Mouse (Mus musculus) kidney, adult 10 weeks (tissue): ENCODE data around the gene Clta. TPM values are rescaled to one million over a fixed set of nuclear protein-coding genes. Genes with fewer than 3 reads are reported as not detected.

Experiments used
- polyA plus RNA-seq: library from polyadenylated mRNA; stranded (reverse); fragments of 350-450 nt; fragmentation: Illumina TruSeq; extraction: RNeasy Lipid Tissue Mini Kit (QIAGEN cat#74804); gene quantifications from one replicate; pipeline ENCODE4 v1.2.3, GENCODE M21; 2014; ENCODE audit warnings: low read depth, low replicate concordance

The Clta gene
- 85.1 TPM for polyA plus RNA-seq

GRCm38 (mm10) chr4:44004126-44004525 lies at the start of gene Clta:
TSS of gene Clta (plus strand) at chr4:44004452.

GRCm38 (mm10) chr4:43957292-43957845 lies 46.9 kb upstream of the Clta start, which contains the start of gene Glipr2:
TSS of gene Glipr2 (plus strand) at chr4:43957401.

GRCm38 (mm10) chr4:43983181-43983580 lies 21.1 kb upstream of the Clta start, which contains the start of gene Ccin:
TSS of gene Ccin (plus strand) at chr4:43983483.

Other genes starting within 250 kb of the Clta start
- gene Olfr159, start 233.4 kb upstream of the Clta start, polyA plus RNA-seq = not detected
- not detected for gene Olfr156, start 180.6 kb upstream of the Clta start, polyA plus RNA-seq
- not detected for gene Olfr157, start 164.3 kb upstream of the Clta start, polyA plus RNA-seq
- not detected for gene Olfr155, start 152.9 kb upstream of the Clta start, polyA plus RNA-seq
- gene Reck, start 128.9 kb upstream of the Clta start, polyA plus RNA-seq = 7.8 TPM
- gene Glipr2, start 47.1 kb upstream of the Clta start, polyA plus RNA-seq = 4.1 TPM
- gene Ccin, start 21.0 kb upstream of the Clta start, polyA plus RNA-seq = not detected
- 14.4 TPM for gene Gne, start 79.7 kb downstream of the Clta start, polyA plus RNA-seq
- 28.8 TPM for gene Rnf38, start 229.3 kb downstream of the Clta start, polyA plus RNA-seq